Mouse (Mus musculus) heart, embryonic 14.5 days (tissue): Measurements from ENCODE around the gene Hist1h3f. TPM values are rescaled to one million over a fixed set of nuclear protein-coding genes. Genes with fewer than 3 reads are reported as not detected.

Experiments used
- ATAC-seq: fragments of 200-750 bp; cut with Nextera tagmentation; 2 replicates; pipeline ENCODE4 v1.8.0; 2017; ENCODE audit warnings: low read depth, moderate TSS enrichment; ENCODE audit not compliant: insufficient number of reproducible peaks, insufficient read depth, low FRiP score
- H3K27ac ChIP-seq, 2 experiments: fragments of 200-500 bp in 1 of 2; fragments of 300-500 bp in 1 of 2; sonication (generic) in 1 of 2; replicated peaks in 1 of 2; 2 replicates each; pipeline ENCODE4 v1.5.1; 2012 to 2014; ENCODE audit warnings: low read depth in 2 of 2, low read length in 2 of 2, control low read depth in 1 of 2, mild to moderate bottlenecking in 1 of 2, mixed read lengths in 1 of 2; ENCODE audit not compliant: control insufficient read depth in 1 of 2, insufficient read depth in 1 of 2
- H3K27me3 ChIP-seq: fragments of 300-500 bp; sonication (generic); 2 replicates; pipeline ENCODE4 v1.6.1; 2014; ENCODE audit warnings: mild to moderate bottlenecking, low read length, control low read depth; ENCODE audit not compliant: control insufficient read depth, insufficient read depth
- H3K36me3 ChIP-seq: fragments of 300-500 bp; sonication (generic); 2 replicates; pipeline ENCODE4 v1.6.1; 2014; ENCODE audit warnings: mild to moderate bottlenecking, control low read depth, low read length, mixed read lengths; ENCODE audit not compliant: control insufficient read depth, insufficient read depth
- H3K4me1 ChIP-seq, 2 experiments: fragments of 200-500 bp in 1 of 2; fragments of 300-500 bp in 1 of 2; sonication (generic) in 1 of 2; 2 replicates each; pipeline ENCODE4 v1.6.1; 2012 to 2014; ENCODE audit warnings: low read length in 2 of 2, control low read depth in 1 of 2, mixed read lengths in 1 of 2; ENCODE audit not compliant: control insufficient read depth in 2 of 2, insufficient read depth in 2 of 2
- H3K4me2 ChIP-seq: fragments of 300-500 bp; sonication (generic); 2 replicates; pipeline ENCODE4 v1.6.1; 2014; ENCODE audit warnings: mild to moderate bottlenecking, low read length
- H3K4me3 ChIP-seq, 2 experiments: fragments of 200-500 bp in 1 of 2; fragments of 300-500 bp in 1 of 2; sonication (generic) in 1 of 2; 2 replicates each; pipeline ENCODE4 v1.5.1; 2012 to 2014; ENCODE audit warnings: low read length in 2 of 2, mild to moderate bottlenecking in 2 of 2, control low read depth in 1 of 2, low read depth in 1 of 2, moderate library complexity in 1 of 2; ENCODE audit not compliant: control insufficient read depth in 1 of 2, insufficient read depth in 1 of 2
- H3K9ac ChIP-seq: fragments of 300-500 bp; sonication (generic); 2 replicates; pipeline ENCODE4 v1.6.1; 2014; ENCODE audit warnings: mild to moderate bottlenecking, low read length
- H3K9me3 ChIP-seq: fragments of 300-500 bp; sonication (generic); 2 replicates; pipeline ENCODE4 v1.6.1; 2016; ENCODE audit warnings: low read length, control low read depth; ENCODE audit not compliant: control insufficient read depth
- WGBS: fragments of 180-500 bp; shearing (Covaris S2); extraction: QIAGEN DNeasy Blood & Tissue Kit; methylation state at CpG from one replicate; pipeline ENCODE4 v1.1.7; 2014; 5-methylcytosine and 5-hydroxymethylcytosine counted together
- polyA plus RNA-seq: library from polyadenylated mRNA; unstranded; fragments of >200 nt; fragmentation: Nextera tagmentation; extraction: Ambion mirVana; gene quantifications from 2 replicates; pipeline ENCODE4 v1.2.1, GENCODE M21; 2014

Hist1h3f gene
- 0.65 and 0.72 TPM in 2 replicates for polyA plus RNA-seq

DNA sequence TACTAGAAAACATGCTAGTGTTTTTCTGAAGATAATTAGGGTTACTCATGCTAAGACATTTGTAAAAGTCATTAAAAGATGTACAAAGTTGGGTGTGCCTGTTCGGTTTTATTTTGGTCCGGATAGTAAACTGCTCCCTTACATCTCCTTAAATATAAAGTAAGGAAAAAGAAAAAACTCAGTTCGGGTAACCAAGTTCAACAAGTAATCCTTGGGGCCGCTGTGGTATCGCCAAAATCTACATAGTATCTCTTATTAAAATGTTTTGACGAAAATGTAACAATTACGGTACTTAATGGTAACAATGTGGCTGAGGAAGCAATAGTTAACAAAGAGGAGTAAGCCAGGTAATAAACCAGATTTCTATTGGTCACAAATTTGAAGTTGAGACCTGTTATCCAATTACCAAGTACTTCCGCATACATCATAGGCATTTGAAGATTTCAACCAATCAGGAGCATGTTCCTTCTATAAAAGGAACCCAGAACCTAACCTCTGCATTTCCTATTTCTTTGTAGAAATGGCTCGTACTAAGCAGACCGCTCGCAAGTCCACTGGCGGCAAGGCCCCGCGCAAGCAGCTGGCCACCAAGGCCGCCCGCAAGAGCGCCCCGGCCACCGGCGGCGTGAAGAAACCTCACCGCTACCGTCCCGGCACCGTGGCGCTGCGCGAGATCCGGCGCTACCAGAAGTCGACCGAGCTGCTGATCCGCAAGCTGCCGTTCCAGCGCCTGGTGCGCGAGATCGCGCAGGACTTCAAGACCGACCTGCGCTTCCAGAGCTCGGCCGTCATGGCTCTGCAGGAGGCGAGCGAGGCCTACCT, at the start of gene Hist1h3f:
Gene Hist1h3f (plus strand): TSS at position 88 of the 822 bp plus-strand sequence.
- Histone ChIP-seq H3K9ac (peak within 1 kb of the TSS; percentile 75), H3K9me3 (no peaks in the 10 kb centered on the region), H3K27me3 (no peaks in the 10 kb centered on the region), H3K27ac (peak within 1 kb of the TSS; percentile 86 to 95), H3K36me3 (no peaks in the 10 kb centered on the region), H3K4me2 (peak within 1 kb of the TSS; percentile 81), H3K4me1 (peaks cover 0 to 6% of the 10 kb centered on the region in 2 experiments; a peak in 2 of 4 replicates), H3K4me3 (peak within 1 kb of the TSS; percentile 47 to 67)
- under 1% methylated on average over 26 of the region's 45 CpGs for WGBS
- ATAC-seq = peak; percentile 89

DNA sequence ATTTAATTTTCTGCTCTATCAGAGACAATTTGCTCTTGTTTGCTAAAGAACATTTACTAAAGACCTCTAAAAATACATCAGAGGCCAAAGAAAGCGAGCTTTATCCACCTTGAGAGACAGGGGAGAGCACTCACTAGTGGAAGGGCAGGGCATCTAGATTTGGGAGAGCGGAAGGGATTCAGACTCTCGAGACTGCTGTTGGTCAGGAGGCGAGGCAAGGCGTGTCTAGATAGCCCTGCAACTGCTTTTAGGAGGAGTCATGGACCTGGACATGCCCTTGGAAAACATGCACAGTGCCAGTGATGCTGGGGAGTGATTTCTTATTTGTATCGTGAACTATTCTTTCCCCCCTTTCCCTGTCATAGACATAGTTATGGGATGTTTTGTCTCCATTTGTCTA, 48.3 kb upstream of the Hist1h3f start:
- Histone ChIP-seq H3K4me2 (no peak overlapping the region), H3K36me3 (no peaks in the 10 kb centered on the region), H3K4me1 (peaks cover 4 to 15% of the 10 kb centered on the region in 2 experiments), H3K27me3 (no peaks in the 10 kb centered on the region), H3K9me3 (no peaks in the 10 kb centered on the region), H3K4me3 (no peak overlapping the region), H3K27ac (no peak overlapping the region), H3K9ac (no peak overlapping the region)
- no peak for ATAC-seq
- 73% methylated on average over 6 of the region's 6 CpGs for WGBS

DNA sequence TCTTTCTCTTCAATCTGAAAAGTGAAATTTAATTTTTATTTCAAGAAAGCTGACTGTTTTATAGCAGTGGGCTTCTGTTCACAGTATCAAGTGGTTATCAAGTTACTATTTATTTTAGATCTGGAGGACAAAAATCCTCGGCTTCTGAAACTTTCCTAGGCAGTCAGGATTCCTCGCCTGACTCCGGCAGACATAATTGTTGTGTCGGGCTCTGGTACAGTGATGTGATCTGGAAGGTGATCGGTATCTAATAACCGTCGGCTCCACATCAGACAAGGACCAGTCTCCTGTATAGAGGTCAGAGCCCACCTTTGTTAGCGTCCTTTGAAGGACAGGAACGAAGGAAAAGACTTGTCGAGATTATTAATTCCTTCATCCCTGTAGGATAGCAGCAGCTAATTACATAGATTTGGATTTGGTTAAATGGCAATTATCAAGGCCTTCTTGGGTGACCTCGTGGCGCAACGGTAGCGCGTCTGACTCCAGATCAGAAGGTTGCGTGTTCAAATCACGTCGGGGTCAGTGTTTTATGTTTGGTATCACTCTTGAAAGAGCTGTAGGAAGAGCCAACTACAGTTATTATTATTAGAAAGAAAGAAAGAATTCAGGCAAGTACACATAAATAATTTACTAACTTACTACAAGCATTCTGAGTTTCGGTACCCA, 46.1 kb upstream of the Hist1h3f start:
- Histone ChIP-seq H3K4me3 (peak overlapping the region; percentile 40 to 42), H3K27ac (no peak overlapping the region), H3K4me2 (peak overlapping the region; percentile 71), H3K9ac (peak overlapping the region; percentile 61), H3K9me3 (no peaks in the 10 kb centered on the region), H3K4me1 (peaks cover 2 to 12% of the 10 kb centered on the region in 2 experiments; a peak in 2 of 4 replicates), H3K27me3 (no peaks in the 10 kb centered on the region), H3K36me3 (no peaks in the 10 kb centered on the region)
- no peak for ATAC-seq
- 6% methylated on average over 19 of the region's 19 CpGs for WGBS

DNA sequence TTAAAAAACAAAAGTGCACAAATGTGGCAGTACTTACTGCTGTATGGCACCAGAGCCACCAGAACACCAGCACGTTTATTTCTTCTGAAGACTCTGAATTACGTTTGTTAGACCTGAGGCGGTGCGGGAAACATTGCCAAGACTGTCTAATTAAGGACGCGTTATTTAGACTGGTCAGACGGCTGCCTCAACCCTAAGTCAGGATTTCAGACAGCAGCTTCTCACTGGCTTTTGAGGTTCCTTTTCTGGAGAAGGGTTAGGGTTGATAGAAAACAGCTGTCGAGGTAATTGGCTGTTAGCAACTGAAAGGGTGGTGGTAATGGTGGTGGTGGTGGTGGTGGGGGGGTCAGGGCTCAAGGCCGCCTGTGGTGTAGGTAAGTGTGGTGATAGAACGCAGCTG, 45.2 kb upstream of the Hist1h3f start:
- Histone ChIP-seq H3K4me3 (peak overlapping the region; percentile 40 to 42; a peak in 3 of 4 replicates), H3K27me3 (no peaks in the 10 kb centered on the region), H3K4me2 (peak overlapping the region; percentile 71), H3K9me3 (no peaks in the 10 kb centered on the region), H3K9ac (peak overlapping the region; percentile 61), H3K27ac (peak overlapping the region in 1 of 2 experiments; percentile 39; a peak in 1 of 4 replicates), H3K36me3 (no peaks in the 10 kb centered on the region), H3K4me1 (peaks cover 2 to 12% of the 10 kb centered on the region in 2 experiments; a peak in 2 of 4 replicates)
- no peak for ATAC-seq
- WGBS = 7% methylated on average over 10 of the region's 10 CpGs

DNA sequence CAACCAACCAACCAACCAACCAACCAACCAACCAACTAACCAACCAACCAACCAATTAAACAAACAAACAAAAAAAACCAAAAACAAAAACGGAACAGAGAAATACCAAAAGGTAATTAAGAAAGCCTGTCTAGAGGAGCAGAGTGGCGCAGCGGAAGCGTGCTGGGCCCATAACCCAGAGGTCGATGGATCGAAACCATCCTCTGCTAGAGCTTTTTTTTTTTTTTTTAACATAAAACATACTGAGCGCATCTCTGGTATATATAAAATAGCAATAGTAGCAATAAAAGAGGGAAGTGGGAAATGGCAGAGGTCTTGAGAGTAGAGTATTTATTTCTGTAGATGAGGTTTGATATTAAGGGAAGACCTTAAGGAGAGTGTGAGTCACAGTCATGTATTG, 43.9 kb upstream of the Hist1h3f start:
- no peak overlapping the region for H3K4me3 ChIP-seq
- H3K27me3 ChIP-seq = no peaks in the 10 kb centered on the region
- no peak overlapping the region for H3K4me2 ChIP-seq
- no peak overlapping the region for H3K9ac ChIP-seq
- H3K4me1 ChIP-seq = peaks cover 2 to 19% of the 10 kb centered on the region in 2 experiments; a peak in 2 of 4 replicates
- no peaks in the 10 kb centered on the region for H3K9me3 ChIP-seq
- no peaks in the 10 kb centered on the region for H3K36me3 ChIP-seq
- no peak overlapping the region for H3K27ac ChIP-seq
- WGBS = 16% methylated on average over 7 of the region's 7 CpGs
- no peak for ATAC-seq

DNA sequence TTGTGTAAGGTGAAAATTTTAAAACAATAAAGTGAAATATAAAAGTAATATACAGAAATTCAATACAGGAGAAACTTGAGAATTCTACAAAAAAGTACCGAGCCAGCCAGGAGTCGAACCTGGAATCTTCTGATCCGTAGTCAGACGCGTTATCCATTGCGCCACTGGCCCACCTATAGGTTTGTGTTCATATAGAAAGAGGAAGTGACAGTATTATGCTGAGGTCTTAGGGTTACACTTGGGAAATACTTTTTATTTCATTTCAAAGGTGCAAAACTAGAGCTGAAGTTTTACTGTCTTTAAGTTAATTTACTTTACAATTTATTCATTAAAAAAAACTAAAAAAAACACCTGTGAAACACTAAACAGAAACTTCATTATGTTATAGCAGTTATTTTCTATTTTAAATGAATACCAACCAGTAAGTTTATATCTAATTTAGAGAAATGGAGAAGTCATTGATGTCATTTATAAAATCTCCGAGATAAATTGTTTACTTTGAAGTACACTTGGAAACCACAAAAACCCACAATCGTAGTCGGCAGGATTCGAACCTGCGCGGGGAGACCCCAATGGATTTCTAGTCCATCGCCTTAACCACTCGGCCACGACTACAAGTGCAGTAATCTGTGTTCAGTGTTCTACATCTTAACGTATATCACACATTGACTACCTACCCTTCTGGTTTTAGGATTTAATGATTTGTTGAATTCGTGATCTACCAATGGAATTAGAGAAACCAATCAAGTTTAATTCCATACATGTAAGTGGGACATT, 43.2 kb upstream of the Hist1h3f start:
- no peak; the same call in 1 of the 2 replicates for ATAC-seq
- peak overlapping the region; percentile 42 for H3K4me2 ChIP-seq
- no peaks in the 10 kb centered on the region for H3K9me3 ChIP-seq
- H3K27me3 ChIP-seq = no peaks in the 10 kb centered on the region
- no peak overlapping the region for H3K9ac ChIP-seq
- H3K4me1 ChIP-seq = peaks cover 6 to 25% of the 10 kb centered on the region in 2 experiments; a peak in 3 of 4 replicates
- WGBS = 4% methylated on average over 17 of the region's 17 CpGs
- no peaks in the 10 kb centered on the region for H3K36me3 ChIP-seq
- H3K4me3 ChIP-seq = no peak overlapping the region
- H3K27ac ChIP-seq = no peak overlapping the region

DNA sequence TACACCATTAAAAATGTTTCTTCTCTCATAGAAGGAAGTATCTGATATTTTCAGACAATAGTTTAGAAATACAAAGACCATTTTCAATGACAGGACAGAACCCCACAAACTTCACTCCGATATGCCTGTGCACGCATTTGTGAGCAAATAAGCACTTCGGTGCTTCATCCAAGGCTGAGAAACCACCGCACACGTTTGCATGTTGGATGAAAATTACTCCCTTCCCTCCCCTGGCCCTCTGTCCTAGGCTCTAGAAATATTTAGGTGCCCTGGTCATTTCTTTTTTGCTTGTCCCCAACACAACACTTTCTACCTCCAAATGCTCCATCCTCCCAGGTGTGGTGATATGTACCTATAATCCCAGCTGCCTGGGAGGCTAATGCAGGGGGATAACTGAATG, 42.3 kb upstream of the Hist1h3f start:
- Histone ChIP-seq H3K27ac (no peak overlapping the region), H3K4me2 (peak overlapping the region; percentile 42), H3K27me3 (no peaks in the 10 kb centered on the region), H3K4me1 (peaks cover 11 to 27% of the 10 kb centered on the region in 2 experiments; a peak in 3 of 4 replicates), H3K9ac (no peak overlapping the region), H3K4me3 (peak overlapping the region in 1 of 2 experiments; percentile 18; a peak in 1 of 4 replicates), H3K9me3 (no peaks in the 10 kb centered on the region), H3K36me3 (no peaks in the 10 kb centered on the region)
- no peak for ATAC-seq
- 19% methylated on average over 5 of the region's 5 CpGs for WGBS
